Mouse (Mus musculus) bone marrow macrophage, adult 2 months (primary cell): ENCODE measurements at regions not wholly inside any gene's neighbourhood (a gene's known extent, or its start where the extent isn't known, plus 50 kb on each side); places are given as distances from the start of the nearest gene placed in this dataset.
"Not testable (repeated sequence)": the region's sequence is repeated elsewhere in the genome, so short reads cannot be mapped to it uniquely, and the experiment has no call there.

Experiments
- H3K27ac ChIP-seq: 2 replicates; pipeline ENCODE4 v1.5.1; 2012; ENCODE audit warnings: low read depth, low read length; ENCODE audit not compliant: insufficient read depth
- H3K4me1 ChIP-seq: 2 replicates; pipeline ENCODE4 v1.6.1; 2012; ENCODE audit warnings: low read length; ENCODE audit not compliant: control insufficient read depth, insufficient read depth
- H3K4me3 ChIP-seq: 2 replicates; pipeline ENCODE4 v1.5.1; 2012; ENCODE audit warnings: mild to moderate bottlenecking, low read length, moderate library complexity; ENCODE audit not compliant: insufficient read depth
- CTCF ChIP-seq: IDR thresholded peaks from 2 replicates; pipeline ENCODE4 v1.5.1; 2012; ENCODE audit warnings: low read depth, mild to moderate bottlenecking, low read length, moderate library complexity
- POLR2A ChIP-seq: IDR thresholded peaks from 2 replicates; pipeline ENCODE4 v1.6.1; 2012; ENCODE audit warnings: mild to moderate bottlenecking, low read depth, low read length, borderline replicate concordance

- H3K4me3 ChIP-seq: no peak overlapping the region
- H3K27ac ChIP-seq: no peak overlapping the region
- H3K4me1 ChIP-seq: peaks cover 9% of the 10 kb centered on the region
- TF ChIP-seq CTCF: no peak
- TF ChIP-seq POLR2A: no peak
Observed at GRCm38 (mm10) chr5:105358902-105359301, 56.7 kb upstream of the Lrrc8b start.

DNA sequence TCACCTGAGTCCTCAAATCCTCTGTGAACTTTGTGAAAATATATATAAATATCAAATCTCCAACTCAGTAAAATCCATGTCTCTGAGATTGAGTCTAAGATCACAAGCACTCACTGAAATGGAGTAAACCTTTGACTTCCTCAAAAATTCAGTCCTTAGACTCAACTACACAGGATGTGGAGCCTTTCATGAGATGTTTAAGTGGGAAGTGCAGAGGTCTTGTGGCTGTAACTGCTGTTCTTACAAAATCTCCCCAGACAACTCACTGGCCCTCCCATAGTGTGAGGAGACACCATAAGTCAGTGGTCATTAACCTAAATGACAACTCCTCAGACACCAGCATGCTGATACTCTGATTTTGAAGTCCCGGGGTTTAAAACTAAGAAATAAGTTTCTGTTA is 59.2 kb upstream of the Lrrc8b start:
- peaks cover 12% of the 10 kb centered on the region for H3K4me1 ChIP-seq
- not testable (repeated sequence) for H3K4me3 ChIP-seq, H3K27ac ChIP-seq

DNA sequence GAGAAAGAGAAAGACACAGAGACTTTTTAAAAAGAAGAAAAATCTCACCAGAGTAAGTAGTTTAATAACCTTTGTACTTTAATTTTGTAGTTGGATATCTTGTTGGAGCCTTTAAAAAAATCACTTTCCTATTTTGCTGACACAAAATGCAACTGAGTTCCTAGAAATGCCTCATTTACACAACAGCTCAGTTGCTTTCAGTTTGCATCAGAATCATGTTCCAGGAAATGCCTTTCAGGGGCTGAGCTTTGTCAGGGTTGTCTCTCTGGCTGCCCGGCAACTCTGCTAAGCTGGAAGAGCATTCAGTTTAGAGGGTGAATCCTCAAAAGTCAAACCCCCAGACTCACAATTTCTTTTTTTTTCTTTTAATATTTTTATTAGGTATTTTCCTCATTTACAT is 60.5 kb upstream of the Gbp6 start:
- TF ChIP-seq CTCF: no peak
- TF ChIP-seq POLR2A: no peak
- Histone ChIP-seq H3K4me1 (peaks cover 12% of the 10 kb centered on the region), H3K4me3 (no peak overlapping the region), H3K27ac (no peak overlapping the region)

DNA sequence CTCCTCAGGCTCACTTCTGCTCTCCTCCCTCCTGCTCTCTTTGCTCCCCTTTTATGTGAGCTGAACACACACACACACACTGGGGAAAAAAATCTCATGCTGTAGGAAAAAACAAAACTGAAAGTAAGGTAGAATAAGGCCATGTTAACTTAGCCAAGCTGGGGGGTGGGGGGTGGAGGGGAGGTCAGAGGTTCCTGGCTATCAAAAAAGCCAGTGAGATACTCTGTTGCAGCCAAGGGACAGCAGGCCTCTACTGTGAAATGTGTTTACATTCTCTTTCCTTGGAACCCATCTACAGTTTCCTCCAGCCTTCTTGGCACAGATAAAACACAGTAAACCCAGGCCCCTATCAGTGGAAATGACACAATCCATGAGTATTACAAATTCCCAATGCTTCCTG is 53.0 kb upstream of the Gbp6 start:
- TF ChIP-seq CTCF: no peak
- TF ChIP-seq POLR2A: no peak
- Histone ChIP-seq H3K27ac (peak overlapping the region; percentile 33), H3K4me3 (no peak overlapping the region), H3K4me1 (peaks cover 30% of the 10 kb centered on the region)

- peaks cover 30% of the 10 kb centered on the region for H3K4me1 ChIP-seq
- H3K27ac ChIP-seq: peak overlapping the region; percentile 22; the same call in 1 of the 2 replicates
- H3K4me3 ChIP-seq: not testable (repeated sequence)
Observed at GRCm38 (mm10) chr5:105345953-105346352, 52.5 kb upstream of the Gbp6 start.

- no peak overlapping the region for H3K4me3 ChIP-seq
- TF ChIP-seq POLR2A (no peak), CTCF (no peak)
- H3K4me1 ChIP-seq: peaks cover 30% of the 10 kb centered on the region
- peak overlapping the region; percentile 71 for H3K27ac ChIP-seq
Observed at GRCm38 (mm10) chr5:105344808-105345732, 51.6 kb upstream of the Gbp6 start.

DNA sequence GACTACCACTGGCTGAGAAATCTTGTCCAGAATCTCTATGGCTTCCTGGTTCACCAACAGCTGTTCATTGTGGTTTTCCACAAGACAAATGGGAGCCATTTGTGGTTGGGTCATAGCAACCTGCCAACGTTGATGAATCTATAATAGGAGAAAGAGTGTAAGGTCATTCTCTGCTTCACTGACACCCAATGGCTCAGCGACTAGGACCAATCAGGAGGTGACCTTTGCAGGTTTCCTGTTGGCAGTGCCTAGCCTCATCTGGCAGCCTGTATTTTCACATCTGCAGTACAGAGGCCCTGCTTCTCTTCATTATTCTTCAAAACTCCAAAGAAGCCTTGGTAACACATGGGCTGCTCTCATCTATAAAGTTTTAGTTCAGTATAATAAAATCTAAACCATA is 50.3 kb upstream of the Gbp6 start:
- H3K4me1 ChIP-seq: peaks cover 30% of the 10 kb centered on the region
- H3K4me3 ChIP-seq, H3K27ac ChIP-seq: not testable (repeated sequence)
